Mouse (Mus musculus) myocyte (in vitro differentiated cells): Measurements from ENCODE around the gene Lrrc4. TPM values are rescaled to one million over a fixed set of nuclear protein-coding genes. Genes with fewer than 3 reads are reported as not detected.

Experiments
- H3K27me3 ChIP-seq: one replicate; pipeline ENCODE4 v1.6.1; 2011; ENCODE audit not compliant: control insufficient read depth, insufficient read depth, insufficient read length
- H3K36me3 ChIP-seq: one replicate; pipeline ENCODE4 v1.6.1; 2011; ENCODE audit not compliant: control insufficient read depth, insufficient read depth
- H3K4me2 ChIP-seq: one replicate; pipeline ENCODE4 v1.6.1; 2011; ENCODE audit warnings: low read depth, control low read depth
- H3K4me3 ChIP-seq: one replicate; pipeline ENCODE4 v1.5.1; 2011; ENCODE audit warnings: mild to moderate bottlenecking, control low read depth, moderate library complexity
- H3K79me2 ChIP-seq: one replicate; pipeline ENCODE4 v1.6.1; 2011; ENCODE audit not compliant: control insufficient read depth, insufficient read depth
- H3ac ChIP-seq: one replicate; pipeline ENCODE4 v1.6.1; 2011; ENCODE audit not compliant: control insufficient read depth, insufficient read length
- CEBPB ChIP-seq: IDR thresholded peaks from 2 replicates; pipeline ENCODE4 v1.6.1; 2011; ENCODE audit warnings: mild to moderate bottlenecking, moderate library complexity; ENCODE audit not compliant: poor library complexity, insufficient read depth, severe bottlenecking
- E2F4 ChIP-seq: IDR thresholded peaks from one replicate; pipeline ENCODE4 v1.6.1; 2011; ENCODE audit warnings: mild to moderate bottlenecking, control low read depth, moderate library complexity; ENCODE audit not compliant: insufficient read depth
- MAX ChIP-seq: IDR thresholded peaks from one replicate; pipeline ENCODE4 v1.6.1; 2011; ENCODE audit warnings: low read depth, mild to moderate bottlenecking, control low read depth
- MYOD1 ChIP-seq, 3 experiments: IDR thresholded peaks; one replicate each; pipeline ENCODE4 v1.6.1; 2011; ENCODE audit warnings: control low read depth in 2 of 3, low read depth in 2 of 3, mild to moderate bottlenecking in 2 of 3, moderate library complexity in 1 of 3; ENCODE audit not compliant: insufficient read length in 2 of 3, control insufficient read depth in 1 of 3
- MYOG ChIP-seq, 3 experiments: IDR thresholded peaks; one replicate each; pipeline ENCODE4 v1.6.1; 2011; ENCODE audit warnings: control low read depth in 2 of 3, low read depth in 2 of 3, mild to moderate bottlenecking in 2 of 3; ENCODE audit not compliant: insufficient read length in 2 of 3, control insufficient read depth in 1 of 3, insufficient read depth in 1 of 3
- POLR2A ChIP-seq: IDR thresholded peaks from one replicate; pipeline ENCODE4 v1.6.1; 2011; ENCODE audit warnings: low read depth, mild to moderate bottlenecking, control low read depth, moderate library complexity; ENCODE audit not compliant: insufficient read length
- POLR2AphosphoS2 ChIP-seq: IDR thresholded peaks from one replicate; pipeline ENCODE4 v1.6.1; 2011; ENCODE audit warnings: low read depth, control low read depth; ENCODE audit not compliant: insufficient read length
- REST ChIP-seq: IDR thresholded peaks from one replicate; pipeline ENCODE4 v1.6.1; 2011; ENCODE audit warnings: mild to moderate bottlenecking, control low read depth, moderate library complexity; ENCODE audit not compliant: insufficient read depth, insufficient read length
- SRF ChIP-seq: IDR thresholded peaks from one replicate; pipeline ENCODE4 v1.6.1; 2011; ENCODE audit warnings: low read depth; ENCODE audit not compliant: control insufficient read depth, insufficient read length
- TCF12 ChIP-seq: IDR thresholded peaks from one replicate; pipeline ENCODE4 v1.6.1; 2011; ENCODE audit warnings: mild to moderate bottlenecking, control low read depth; ENCODE audit not compliant: poor library complexity, insufficient read depth, severe bottlenecking
- TCF3 ChIP-seq: IDR thresholded peaks from one replicate; pipeline ENCODE4 v1.6.1; 2011; ENCODE audit warnings: low read depth, control low read depth; ENCODE audit not compliant: insufficient read length
- USF1 ChIP-seq: IDR thresholded peaks from one replicate; pipeline ENCODE4 v1.6.1; 2011; ENCODE audit warnings: low read depth, mild to moderate bottlenecking, control low read depth, moderate library complexity
- polyA plus RNA-seq: library from polyadenylated mRNA; unstranded; fragments of >200 nt; fragmentation: generic; extraction: Trizol; gene quantifications from one replicate; pipeline ENCODE4 v1.2.1, GENCODE M21; 2012; ENCODE audit warnings: missing spikeins

Lrrc4 gene
- polyA plus RNA-seq, 1 experiment = 0.72 TPM

DNA sequence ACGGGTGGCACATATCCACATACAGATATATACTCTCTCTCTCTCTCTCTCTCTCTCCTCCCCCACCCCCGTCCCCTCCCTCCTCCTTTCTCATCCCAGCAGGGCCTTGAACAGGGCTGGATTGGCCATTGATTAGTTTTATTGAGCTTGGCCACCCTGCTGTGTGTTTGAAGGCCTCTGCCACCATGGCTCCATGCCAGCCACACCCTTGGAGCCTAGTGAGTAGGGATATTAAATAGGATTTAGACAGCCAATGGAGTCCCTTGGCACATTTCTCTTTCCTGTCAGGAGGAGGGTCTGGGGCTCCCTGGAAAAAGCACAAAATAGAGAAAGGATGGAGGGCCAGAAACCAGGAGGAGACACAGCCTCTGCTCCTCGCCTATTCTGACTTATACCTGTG lies 44.9 kb upstream of the Lrrc4 start:
- no peak for TF ChIP-seq E2F4
- no peak for TF ChIP-seq POLR2A
- TF ChIP-seq TCF3 = no peak
- no peak for TF ChIP-seq CEBPB
- no peak for TF ChIP-seq MAX
- no peak for TF ChIP-seq MYOD1 (IDR thresholded peaks at IDR 0.05; ENCODE audit: control insufficient read depth in 1 of 3, insufficient read length in 2 of 3, low read depth in 2 of 3)
- no peak for TF ChIP-seq TCF12
- TF ChIP-seq SRF = no peak
- no peak overlapping the region for H3ac ChIP-seq
- H3K36me3 ChIP-seq = peaks cover 15% of the 10 kb centered on the region
- no peak overlapping the region for H3K4me3 ChIP-seq
- H3K27me3 ChIP-seq = no peaks in the 10 kb centered on the region
- no peak overlapping the region for H3K4me2 ChIP-seq
- H3K79me2 ChIP-seq = no peaks in the 10 kb centered on the region

DNA sequence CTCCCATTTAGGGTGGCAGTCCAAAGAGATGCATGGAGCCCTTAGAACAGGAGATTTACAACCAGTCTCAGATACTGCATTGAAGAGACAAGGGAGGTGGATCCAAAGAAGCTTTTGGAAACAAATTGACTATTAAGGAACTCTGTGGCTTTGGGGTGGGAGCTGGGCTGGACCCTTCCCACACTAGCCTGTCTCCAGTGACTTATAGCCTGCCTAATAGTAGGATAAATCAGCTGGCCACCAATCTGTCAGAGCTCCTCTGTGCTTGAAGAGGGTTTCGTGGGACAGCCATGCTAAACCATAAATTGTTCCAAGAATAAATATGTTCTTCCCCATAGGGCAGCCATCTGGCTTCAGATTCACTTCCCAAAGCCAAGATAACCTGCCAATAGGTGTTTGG lies 43.8 kb upstream of the Lrrc4 start:
- Histone ChIP-seq H3K4me3 (no peak overlapping the region), H3K36me3 (peaks cover 11% of the 10 kb centered on the region), H3ac (no peak overlapping the region), H3K79me2 (no peaks in the 10 kb centered on the region), H3K27me3 (no peaks in the 10 kb centered on the region), H3K4me2 (no peak overlapping the region)
- no peak for TF ChIP-seq TCF3
- TF ChIP-seq MAX = no peak
- no peak for TF ChIP-seq POLR2AphosphoS2
- no peak for TF ChIP-seq CEBPB
- no peak for TF ChIP-seq MYOD1 (IDR thresholded peaks at IDR 0.05; ENCODE audit: control insufficient read depth in 1 of 3, insufficient read length in 2 of 3, low read depth in 2 of 3)

DNA sequence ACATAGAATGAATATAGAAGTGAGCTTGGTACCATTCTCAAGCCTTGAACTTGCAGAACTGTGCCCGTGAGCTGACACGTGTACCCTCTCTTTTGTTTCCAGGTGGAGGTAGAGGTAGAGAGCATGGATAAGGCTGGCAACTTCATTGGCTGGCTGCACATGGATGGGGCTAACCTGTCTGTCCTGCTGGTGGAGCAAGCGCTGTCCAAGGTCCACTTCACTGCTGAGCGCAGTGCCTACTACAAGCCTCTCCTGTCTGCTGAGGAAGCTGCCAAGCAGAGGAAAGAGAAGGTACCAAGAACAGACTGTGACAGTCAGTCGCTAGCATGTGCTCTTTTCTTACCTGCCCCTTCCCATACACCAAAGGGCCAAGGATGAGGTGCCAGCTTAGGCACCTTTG lies 43.2 kb upstream of the Lrrc4 start:
- Histone ChIP-seq H3K4me3 (no peak overlapping the region), H3K27me3 (no peaks in the 10 kb centered on the region), H3ac (no peak overlapping the region), H3K36me3 (peaks cover 11% of the 10 kb centered on the region), H3K4me2 (no peak overlapping the region), H3K79me2 (no peaks in the 10 kb centered on the region)
- no peak for TF ChIP-seq USF1
- TF ChIP-seq TCF3 = no peak
- no peak for TF ChIP-seq SRF
- no peak for TF ChIP-seq E2F4
- TF ChIP-seq POLR2AphosphoS2 = no peak
- peak; percentile 65 for TF ChIP-seq REST
- no peak for TF ChIP-seq TCF12
- TF ChIP-seq MYOD1 (IDR thresholded peaks at IDR 0.05; ENCODE audit: control insufficient read depth in 1 of 3, insufficient read length in 2 of 3, low read depth in 2 of 3) = no peak

DNA sequence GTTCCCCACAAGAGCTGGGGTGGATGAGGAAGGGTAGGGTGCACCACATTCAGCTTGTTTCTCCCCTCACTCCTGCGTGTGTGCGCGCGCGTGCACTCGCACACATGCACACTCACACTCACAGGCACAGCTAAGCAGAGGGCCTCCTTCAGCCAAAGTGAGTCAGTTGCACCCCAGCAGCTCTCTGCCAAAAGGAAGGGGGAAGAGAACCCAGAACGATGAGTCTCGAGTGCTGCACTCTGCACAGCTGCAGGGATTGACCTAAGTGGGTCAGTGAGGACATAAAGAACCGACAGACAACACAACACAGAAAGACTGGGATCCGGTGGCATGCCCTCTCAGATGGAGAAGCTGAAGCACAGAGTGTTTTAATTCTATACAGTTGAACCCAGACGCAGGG lies 42.5 kb upstream of the Lrrc4 start:
- H3K4me2 ChIP-seq = no peak overlapping the region

DNA sequence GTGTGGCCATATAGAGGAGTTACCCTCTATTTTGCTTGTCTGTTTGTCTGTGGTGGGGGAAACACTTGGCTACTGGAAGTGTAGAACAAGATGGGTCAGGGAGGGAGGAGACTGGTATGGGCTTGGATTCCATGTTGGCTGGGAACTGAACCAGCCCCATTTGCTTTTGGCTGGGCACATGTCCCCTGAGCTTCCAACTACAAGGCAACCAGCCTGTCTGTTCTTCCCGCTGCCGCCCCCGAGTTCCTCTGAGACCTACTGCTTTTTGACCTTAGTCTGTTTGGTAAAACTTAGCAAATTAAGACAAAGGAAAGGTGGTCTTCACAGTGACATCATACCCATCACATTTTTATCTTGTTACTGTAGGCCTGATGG lies 40.9 kb upstream of the Lrrc4 start:
- Histone ChIP-seq H3K4me2 (no peak overlapping the region), H3K4me3 (no peak overlapping the region), H3ac (no peak overlapping the region), H3K79me2 (peaks cover 5% of the 10 kb centered on the region), H3K27me3 (no peaks in the 10 kb centered on the region), H3K36me3 (peaks cover 8% of the 10 kb centered on the region)
- no peak for TF ChIP-seq MYOD1 (IDR thresholded peaks at IDR 0.05; ENCODE audit: control insufficient read depth in 1 of 3, insufficient read length in 2 of 3, low read depth in 2 of 3)
- no peak for TF ChIP-seq TCF12
- no peak for TF ChIP-seq E2F4
- no peak for TF ChIP-seq POLR2AphosphoS2
- no peak for TF ChIP-seq USF1
- TF ChIP-seq SRF = no peak
- no peak for TF ChIP-seq MAX
- no peak for TF ChIP-seq TCF3
- TF ChIP-seq MYOG (IDR thresholded peaks at IDR 0.05; ENCODE audit: control insufficient read depth in 1 of 3, insufficient read depth in 1 of 3, insufficient read length in 2 of 3, low read depth in 2 of 3) = no peak
- TF ChIP-seq CEBPB = no peak
- TF ChIP-seq POLR2A = no peak
- TF ChIP-seq REST = no peak

More for the DNA sequence above, 42.5 kb upstream of the Lrrc4 start:
- TF ChIP-seq E2F4 = no peak
- TF ChIP-seq MYOG (IDR thresholded peaks at IDR 0.05; ENCODE audit: control insufficient read depth in 1 of 3, insufficient read depth in 1 of 3, insufficient read length in 2 of 3, low read depth in 2 of 3) = no peak
- TF ChIP-seq MYOD1 (IDR thresholded peaks at IDR 0.05; ENCODE audit: control insufficient read depth in 1 of 3, insufficient read length in 2 of 3, low read depth in 2 of 3) = no peak
- no peak for TF ChIP-seq USF1
- TF ChIP-seq TCF3 = no peak
- no peak for TF ChIP-seq CEBPB
- no peak for TF ChIP-seq REST
- TF ChIP-seq SRF = no peak
- no peak for TF ChIP-seq POLR2A
- H3ac ChIP-seq = no peak overlapping the region
- H3K4me3 ChIP-seq = no peak overlapping the region
- peaks cover 11% of the 10 kb centered on the region for H3K36me3 ChIP-seq
- H3K79me2 ChIP-seq = no peaks in the 10 kb centered on the region
- H3K27me3 ChIP-seq = no peaks in the 10 kb centered on the region
